Mouse (Mus musculus): ENCODE measurements around the gene Zfp42. TPM values are rescaled to one million over a fixed set of nuclear protein-coding genes. Genes with fewer than 3 reads are reported as not detected.
"Not testable (repeated sequence)": the region's sequence is repeated elsewhere in the genome, so short reads cannot be mapped to it uniquely, and the experiment has no call there.

Zfp42 gene
- total RNA-seq (2014; fragmentation: Nextera tagmentation): not detected in 2 replicates
- total RNA-seq (2017): not detected in 2 replicates

GRCm38 (mm10) chr8:43306896-43307295, at the start of gene Zfp42:
TSS of gene Zfp42 (minus strand) at chr8:43306980.
- ATAC-seq (replicated peaks; ENCODE audit: poor library complexity, severe bottlenecking): no peak

DNA sequence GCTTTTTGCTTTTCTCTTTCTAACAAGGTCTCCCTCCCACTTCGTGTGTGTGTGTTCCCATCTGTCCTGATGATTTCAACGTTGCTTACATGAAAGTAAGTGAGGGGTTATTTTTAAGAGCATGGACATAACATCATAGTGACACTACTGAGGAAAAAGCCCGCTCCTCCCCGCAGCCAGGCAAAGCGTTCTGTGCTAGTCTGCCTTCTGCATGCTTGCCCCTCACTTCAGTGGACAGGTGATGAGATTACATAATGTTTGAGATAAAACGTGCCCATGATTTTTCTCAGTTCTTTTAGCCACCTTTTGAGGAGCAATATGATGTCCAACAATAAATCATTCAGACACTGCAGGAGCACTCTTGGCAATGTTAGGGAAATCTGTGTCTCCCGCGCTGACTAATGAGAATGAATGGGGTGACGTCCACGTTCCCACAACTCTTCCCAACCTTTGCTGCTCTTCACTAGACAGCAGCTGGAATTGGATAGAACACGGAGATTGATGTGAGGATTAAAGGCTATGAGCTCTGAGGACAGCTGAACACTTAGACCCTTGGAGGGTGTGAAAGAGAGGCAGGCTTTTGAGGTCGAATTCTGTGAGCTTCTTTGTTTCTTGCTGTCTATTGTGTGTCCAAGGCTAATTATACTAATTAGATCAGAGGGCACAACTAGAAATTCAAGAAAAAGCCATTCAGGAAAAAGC, 49.4 kb upstream of the Zfp42 start:
- no peak for ATAC-seq (replicated peaks; ENCODE audit: poor library complexity, severe bottlenecking)

- ATAC-seq (replicated peaks; ENCODE audit: poor library complexity, severe bottlenecking): not testable (repeated sequence)
Observed at GRCm38 (mm10) chr8:43352241-43352640, 45.5 kb upstream of the Zfp42 start.

DNA sequence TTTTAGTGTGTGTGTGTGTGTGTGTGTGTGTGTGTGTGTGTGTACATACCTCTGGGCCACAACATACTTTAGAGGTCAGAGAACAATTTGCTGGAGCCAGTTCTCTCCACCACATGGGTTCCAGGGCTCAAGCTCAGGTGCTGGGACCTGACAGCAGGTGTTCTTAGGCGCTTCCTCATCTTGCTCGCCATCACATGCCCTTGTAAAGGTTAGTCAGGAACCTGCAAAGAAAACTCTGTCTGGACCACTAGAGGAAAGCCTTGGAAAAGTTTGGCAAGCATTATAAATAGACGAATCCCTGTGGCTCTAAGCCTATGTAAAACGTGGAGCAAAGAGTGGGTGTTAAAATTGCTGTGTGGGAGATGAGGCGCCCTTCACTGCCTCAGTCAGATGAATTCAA, 31.8 kb upstream of the Zfp42 start:
- no peak for ATAC-seq (replicated peaks; ENCODE audit: poor library complexity, severe bottlenecking)

DNA sequence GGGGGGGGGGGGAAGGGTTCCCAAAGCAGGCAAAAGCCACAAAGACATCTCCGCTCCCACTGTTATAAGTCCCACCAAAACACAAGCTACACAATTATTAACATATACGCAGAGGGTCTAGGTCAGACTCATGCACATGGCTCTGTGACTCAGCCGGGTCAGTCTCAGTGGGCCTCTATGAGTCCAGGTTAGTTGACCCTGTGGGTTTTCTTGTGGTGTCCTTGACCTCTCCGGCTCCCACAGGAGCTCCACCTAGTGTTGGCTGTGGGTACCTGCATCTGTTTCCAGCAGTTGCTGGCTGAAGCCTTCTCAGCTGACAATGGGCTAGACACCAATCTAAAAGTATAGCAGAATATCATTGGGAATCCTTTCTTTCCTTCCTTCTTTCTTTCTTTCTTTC, 26.7 kb upstream of the Zfp42 start:
- no peak for ATAC-seq (replicated peaks; ENCODE audit: poor library complexity, severe bottlenecking)

DNA sequence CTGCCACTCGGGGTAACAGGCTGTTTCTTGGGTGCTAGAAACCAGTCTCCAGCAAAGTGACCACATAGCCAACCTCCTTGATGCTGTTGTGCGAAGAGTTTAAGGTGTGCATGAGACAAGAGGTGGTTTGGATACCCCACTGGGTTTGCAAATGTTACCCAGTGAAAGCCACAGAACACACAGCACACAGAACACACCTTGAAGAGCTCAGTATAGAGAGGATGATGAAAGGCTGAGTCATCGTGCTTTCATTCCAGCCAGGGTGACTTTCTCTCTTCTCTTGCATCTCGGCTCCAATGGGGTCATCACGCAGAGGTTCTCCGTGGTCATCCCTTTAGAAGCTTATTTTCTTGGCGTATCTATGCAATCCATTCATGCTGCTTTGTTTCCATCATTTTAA, 24.9 kb upstream of the Zfp42 start:
- no peak for ATAC-seq (replicated peaks; ENCODE audit: poor library complexity, severe bottlenecking)

DNA sequence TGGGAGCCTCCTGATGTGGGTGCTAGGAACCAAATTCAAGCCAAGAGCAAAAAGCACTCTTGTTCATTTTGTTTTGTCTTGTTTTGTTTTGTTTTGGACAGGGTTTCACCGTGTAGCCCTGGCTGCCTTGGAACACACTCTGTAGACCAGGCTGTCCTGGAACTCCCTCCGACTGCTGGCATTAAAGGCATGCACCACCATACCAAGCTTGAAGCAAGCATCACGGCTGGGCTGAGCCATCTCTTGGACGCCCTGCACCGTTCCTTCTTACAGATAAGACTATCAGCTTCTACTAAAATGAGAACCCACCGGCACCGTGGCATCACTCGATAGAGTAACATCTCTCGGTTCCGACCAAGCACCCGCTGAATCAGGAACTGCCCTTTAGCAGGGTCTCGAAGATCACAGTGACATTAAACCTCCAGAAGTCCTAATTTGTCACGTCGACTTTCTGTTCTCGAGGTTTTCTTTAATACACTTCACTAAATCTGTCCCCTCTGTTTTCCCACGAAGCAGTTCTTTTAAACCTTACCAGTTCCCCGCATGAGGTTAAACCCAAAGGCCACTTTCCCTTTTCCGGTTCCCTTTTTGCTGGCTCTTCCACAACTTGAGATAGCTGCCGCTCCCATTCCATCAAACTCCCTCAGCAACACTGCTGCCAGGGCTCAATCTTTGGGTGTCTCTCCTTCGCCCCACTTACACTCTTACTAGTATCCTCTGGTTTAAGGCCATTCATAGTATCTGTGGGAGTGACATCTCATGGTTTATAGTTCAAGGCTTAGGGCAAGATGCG, 23.3 kb upstream of the Zfp42 start:
- ATAC-seq (replicated peaks; ENCODE audit: poor library complexity, severe bottlenecking): no peak

DNA sequence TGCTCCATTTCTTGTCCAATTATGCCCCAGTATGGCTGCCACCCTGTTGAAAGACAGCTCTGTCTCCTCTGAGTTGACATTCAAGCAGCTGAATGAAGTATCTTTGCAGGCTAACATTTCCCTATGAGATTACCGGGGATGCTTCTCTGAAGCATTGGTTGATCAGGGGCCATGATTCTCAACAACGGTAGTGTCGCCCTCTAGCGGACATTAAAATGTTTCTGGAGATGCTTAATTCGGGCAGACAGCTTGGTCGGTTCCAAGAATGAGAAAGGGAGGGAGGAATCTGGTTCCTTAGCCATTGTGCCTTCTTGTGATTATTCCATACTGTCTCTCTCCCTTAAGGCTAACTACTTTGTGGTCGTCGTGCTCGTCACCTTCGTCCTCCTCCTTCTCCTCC, 21.9 kb upstream of the Zfp42 start:
- no peak for ATAC-seq (replicated peaks; ENCODE audit: poor library complexity, severe bottlenecking)

DNA sequence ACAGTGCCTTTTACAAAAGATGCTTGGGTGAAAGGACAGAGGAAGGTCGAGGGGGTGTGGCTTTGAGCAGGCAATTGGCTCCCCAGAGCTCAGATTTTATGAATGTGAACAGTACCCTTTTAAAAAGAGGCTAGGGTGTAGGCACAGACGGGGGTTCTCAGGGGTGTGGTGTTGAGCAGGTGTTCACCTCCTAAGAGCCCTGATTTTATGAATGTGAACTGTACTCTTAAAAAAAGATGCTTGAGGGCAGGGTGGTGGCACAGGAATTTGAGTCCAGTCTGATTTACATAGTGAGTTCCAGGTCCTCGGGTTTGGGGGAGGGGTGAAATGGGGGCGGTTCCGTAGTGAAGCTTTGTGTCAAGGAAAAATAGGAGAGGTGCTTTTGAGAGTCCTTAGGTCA, 14.0 kb upstream of the Zfp42 start:
- ATAC-seq (replicated peaks; ENCODE audit: poor library complexity, severe bottlenecking): no peak

DNA sequence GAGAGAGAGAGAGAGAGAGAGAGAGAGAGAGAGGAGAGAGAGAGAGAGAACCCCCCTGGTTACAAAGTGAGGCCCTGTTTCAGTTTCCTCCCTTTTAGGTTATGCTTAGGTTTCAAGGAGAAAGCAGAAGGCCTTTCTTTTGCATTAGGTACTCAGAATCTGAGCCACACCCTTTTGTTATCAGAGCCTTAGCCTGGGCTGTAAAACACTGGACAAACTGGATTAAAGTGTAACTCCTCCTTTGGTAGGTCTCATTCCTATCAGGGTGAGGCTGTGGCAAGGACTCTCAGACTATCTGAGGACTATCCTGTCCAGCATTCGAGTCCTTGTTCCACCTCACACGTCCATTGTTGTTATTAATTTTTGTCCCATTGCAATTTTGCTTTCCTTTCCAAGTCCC, 1.4 kb upstream of the Zfp42 start:
- ATAC-seq (replicated peaks; ENCODE audit: poor library complexity, severe bottlenecking): no peak

GRCm38 (mm10) chr8:43305676-43306075, 1.1 kb downstream of the Zfp42 start:
- ATAC-seq (replicated peaks; ENCODE audit: poor library complexity, severe bottlenecking): no peak

DNA sequence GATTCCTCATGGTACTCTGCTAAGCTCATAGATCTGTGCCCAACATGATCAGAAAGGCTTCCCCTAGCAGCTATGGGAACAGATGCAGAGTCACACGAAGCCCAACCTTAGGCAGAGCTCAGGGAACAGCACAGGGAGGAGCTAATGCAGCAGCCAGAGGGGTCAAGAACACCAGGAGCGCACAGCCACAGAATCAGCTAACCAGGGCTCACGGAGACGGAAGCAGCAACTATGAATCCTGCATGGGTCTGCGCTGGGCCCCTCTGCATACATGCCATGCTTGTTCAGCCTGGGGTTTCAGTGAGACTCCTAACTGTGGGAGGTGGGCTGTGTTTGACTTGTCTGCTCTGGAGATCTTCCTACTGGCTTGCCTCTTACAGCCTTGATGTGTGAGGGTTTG, 7.0 kb downstream of the Zfp42 start:
- ATAC-seq (replicated peaks; ENCODE audit: poor library complexity, severe bottlenecking): no peak

DNA sequence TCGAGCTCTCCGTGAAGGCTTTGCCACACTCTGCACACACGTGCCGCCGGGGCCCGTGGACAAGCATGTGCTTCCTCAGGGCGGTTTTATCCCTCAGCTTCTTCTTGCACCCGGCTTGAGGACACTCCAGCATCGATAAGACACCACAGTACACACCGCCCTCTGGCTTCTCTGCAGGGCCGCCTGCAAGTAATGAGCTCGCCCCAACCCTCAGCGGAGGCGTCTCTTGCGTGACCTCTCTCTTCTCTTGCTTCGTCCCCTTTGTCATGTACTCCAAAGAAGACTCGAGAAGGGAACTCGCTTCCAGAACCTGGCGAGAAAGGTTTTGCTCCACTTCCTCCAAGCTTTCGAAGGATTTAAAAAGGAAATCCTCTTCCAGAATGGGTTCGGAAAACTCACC, 11.0 kb downstream of the Zfp42 start:
- no peak for ATAC-seq (replicated peaks; ENCODE audit: poor library complexity, severe bottlenecking)

DNA sequence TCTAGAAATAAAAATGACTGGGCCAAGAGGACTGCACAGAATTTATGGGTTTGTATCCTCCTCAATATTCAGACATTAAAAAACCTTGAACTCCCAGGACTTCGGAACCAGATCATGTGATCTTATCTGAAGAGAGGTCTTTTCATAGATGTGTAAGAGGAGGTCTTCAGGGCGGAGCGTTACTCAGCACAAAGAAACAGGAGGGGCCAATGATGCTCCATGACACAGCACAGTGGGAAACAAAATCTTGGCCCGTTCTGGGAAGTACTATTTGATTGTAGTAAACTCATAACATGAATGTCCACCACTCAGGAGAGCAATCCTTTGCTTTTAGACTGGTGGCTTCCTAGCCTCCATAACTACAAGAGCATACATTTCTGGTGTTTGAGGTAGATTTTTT, 12.6 kb downstream of the Zfp42 start:
- no peak for ATAC-seq (replicated peaks; ENCODE audit: poor library complexity, severe bottlenecking)

DNA sequence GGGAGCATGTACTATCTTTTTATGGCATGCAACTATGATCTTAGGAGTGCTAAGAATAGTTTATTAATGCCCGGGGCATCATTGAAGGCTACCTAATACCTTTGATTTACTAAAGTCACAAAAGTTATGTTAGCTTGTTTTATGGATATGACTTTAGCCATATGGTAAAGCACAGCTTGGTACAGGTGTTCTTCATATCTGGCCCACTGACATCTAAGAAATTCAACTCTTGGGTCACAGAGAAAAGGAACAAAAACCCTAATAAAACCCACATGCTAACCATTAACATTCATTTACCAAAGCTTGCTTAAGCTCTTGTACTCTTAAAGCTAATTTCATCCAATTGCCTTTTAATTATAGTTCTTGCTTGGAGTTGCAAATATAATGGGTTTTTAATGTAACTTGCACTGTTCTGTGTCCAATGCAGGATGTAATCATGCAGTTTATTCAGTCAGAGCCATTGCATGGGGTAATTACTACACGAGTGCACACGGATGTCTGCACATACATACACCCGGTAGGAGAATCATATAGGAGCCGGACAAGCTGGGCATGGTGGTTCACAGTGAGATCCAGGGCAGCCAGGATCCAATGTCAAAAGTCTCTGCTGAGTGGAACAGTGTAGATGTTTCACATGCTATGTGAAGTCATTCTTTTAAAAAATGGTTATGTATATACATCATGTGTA, 16.2 kb downstream of the Zfp42 start:
- ATAC-seq (replicated peaks; ENCODE audit: poor library complexity, severe bottlenecking): no peak

DNA sequence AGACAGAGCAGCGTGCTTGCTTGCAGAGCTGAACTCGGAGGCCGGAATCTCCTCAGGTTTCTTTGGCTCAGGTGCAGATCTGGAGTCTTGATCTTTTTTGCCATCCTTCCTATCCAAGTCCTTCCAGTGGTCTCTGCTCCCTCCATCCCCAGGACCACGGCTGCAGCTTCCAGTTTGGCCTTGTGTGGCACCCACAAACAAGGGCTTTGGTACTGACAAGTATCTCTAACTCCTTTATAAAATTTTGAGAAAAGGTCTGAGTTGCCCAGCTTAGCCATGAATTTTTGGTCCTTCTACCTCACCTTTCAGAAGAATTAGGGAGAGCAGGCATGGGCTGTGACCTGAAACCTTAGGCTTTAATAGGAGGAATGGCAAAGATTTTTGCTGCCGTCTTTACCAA, 17.0 kb downstream of the Zfp42 start:
- ATAC-seq (replicated peaks; ENCODE audit: poor library complexity, severe bottlenecking): no peak

GRCm38 (mm10) chr8:43288840-43289239, 17.9 kb downstream of the Zfp42 start:
- no peak for ATAC-seq (replicated peaks; ENCODE audit: poor library complexity, severe bottlenecking)

- ATAC-seq (replicated peaks; ENCODE audit: poor library complexity, severe bottlenecking): no peak
Observed at GRCm38 (mm10) chr8:43287456-43287855, 19.3 kb downstream of the Zfp42 start.

GRCm38 (mm10) chr8:43283231-43283630, 23.5 kb downstream of the Zfp42 start:
- ATAC-seq (replicated peaks; ENCODE audit: poor library complexity, severe bottlenecking): no peak

DNA sequence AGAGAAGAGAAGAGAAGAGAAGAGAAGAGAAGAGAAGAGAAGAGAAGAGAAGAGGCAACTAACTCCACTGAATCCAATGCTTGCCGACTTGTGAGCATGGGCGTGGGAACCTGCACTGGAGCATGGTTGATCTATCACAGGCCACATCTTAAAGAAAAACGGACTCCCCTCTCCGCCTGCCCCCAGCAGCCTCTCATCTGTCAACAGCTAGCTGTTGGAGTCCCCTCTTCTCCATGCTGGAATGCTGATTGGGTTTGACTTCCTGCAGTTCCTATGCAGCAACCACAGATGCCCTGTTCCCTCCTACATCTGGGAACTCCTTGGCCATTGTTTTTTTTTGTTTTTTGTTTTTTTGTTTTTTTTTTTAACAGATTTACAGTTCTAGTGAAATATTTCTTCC, 28.4 kb downstream of the Zfp42 start:
- no peak for ATAC-seq (replicated peaks; ENCODE audit: poor library complexity, severe bottlenecking)

DNA sequence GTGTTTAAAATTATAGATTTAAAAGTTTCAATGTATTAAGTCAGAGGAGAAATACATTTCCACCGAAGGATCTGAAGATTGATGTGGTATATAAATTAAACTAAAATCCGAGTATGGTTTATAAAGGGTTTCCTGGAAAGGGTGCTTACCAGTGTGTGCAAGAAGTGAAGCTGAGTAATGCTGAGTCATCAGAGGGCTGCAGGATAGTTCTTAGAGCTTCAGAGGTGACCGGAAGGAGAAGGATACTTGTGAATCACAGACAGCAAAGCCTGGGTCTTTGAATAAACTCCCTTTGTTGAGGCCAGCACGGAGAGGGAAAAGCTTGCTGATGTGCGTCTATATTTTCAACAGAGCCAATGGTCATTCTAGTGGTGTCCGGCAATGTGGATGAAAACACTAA, 45.8 kb downstream of the Zfp42 start:
- no peak for ATAC-seq (replicated peaks; ENCODE audit: poor library complexity, severe bottlenecking)
